Comparison of ENCODE assay signal across 17 mouse cellular contexts in the genomic region with DNA sequence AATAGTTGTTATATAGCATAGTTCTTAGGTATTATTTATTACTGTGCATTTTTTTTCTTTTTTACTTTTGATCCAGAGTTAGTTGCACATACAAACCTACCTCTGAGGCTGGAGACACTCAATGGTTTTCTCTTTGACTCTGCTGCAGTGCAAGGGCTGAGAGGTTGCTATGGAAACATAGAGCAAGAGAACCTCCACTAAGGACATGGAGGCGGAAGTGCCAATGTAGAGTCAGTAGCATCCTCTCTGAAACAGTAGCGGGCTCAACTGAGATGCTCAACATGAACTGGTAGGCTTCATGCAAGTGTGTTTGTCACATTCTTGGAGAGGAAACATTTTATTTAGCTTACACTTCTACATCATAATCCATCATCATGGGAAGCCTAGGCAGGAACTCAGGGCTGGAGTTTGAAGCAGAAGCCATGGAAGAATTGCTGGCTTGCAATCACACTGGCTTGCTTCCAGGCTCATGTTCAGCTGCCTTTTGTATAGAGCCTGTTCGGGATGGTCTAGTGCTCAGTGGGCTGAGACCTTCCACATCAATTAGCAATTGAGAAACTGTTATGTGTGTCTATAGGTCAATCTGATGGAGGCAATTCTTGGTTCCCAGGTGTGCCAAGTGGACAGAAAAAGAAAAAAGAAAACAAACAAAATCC.
A peak's percentile ranks its signal among the peaks of the same experiment; 100 is the strongest.
DNase-seq lines count a peak whose midpoint lies in the region; ATAC-seq lines count a peak whose summit lies in the region.
"Had no signal": no experiment of that assay in that cellular context is flagged by ENCODE, and none has a peak within 500 bp of the region (broad histone marks: within the 10 kb centered on the region; RNA-seq: fewer than 3 reads in every experiment).

No protein-coding gene starts in this region.

- no peak overlapping the region for H3K9ac ChIP-seq in hindbrain, embryonic 14.5 days
- no peak overlapping the region for H3K9ac ChIP-seq in hindbrain, embryonic 12.5 days
- no peak overlapping the region for H3K9ac ChIP-seq in midbrain, embryonic 16.5 days (ENCODE audit: low read depth, low read length)
- H3K9ac ChIP-seq in midbrain, embryonic 13.5 days (replicated peaks): no peak overlapping the region
- H3K9ac ChIP-seq: liver, embryonic 13.5 days had no signal

- H3K27me3 ChIP-seq in hindbrain, embryonic 14.5 days (ENCODE audit: control insufficient read depth, insufficient read depth, low read length): no peaks in the 10 kb centered on the region
- H3K27me3 ChIP-seq in hindbrain, embryonic 12.5 days: no peaks in the 10 kb centered on the region
- H3K27me3 ChIP-seq in midbrain, embryonic 16.5 days (ENCODE audit: control insufficient read depth, insufficient read depth, low read depth, low read length): no peaks in the 10 kb centered on the region
- H3K27me3 ChIP-seq in midbrain, embryonic 13.5 days: no peaks in the 10 kb centered on the region
- H3K27me3 ChIP-seq: liver, embryonic 13.5 days had no signal

- H3K4me2 ChIP-seq in hindbrain, embryonic 14.5 days (replicated peaks): no peak overlapping the region
- no peak overlapping the region for H3K4me2 ChIP-seq in hindbrain, embryonic 12.5 days (replicated peaks)
- H3K4me2 ChIP-seq in midbrain, embryonic 16.5 days (ENCODE audit: low read length): no peak overlapping the region
- no peak overlapping the region for H3K4me2 ChIP-seq in midbrain, embryonic 13.5 days (replicated peaks)
- H3K4me2 ChIP-seq: liver, embryonic 13.5 days had no signal

- ATAC-seq in hindbrain, embryonic 14.5 days (ENCODE audit: low FRiP score): 0 out of 2 replicates have a peak, but pooled peaks have one; percentile 55
- no peak for ATAC-seq in hindbrain, embryonic 12.5 days (ENCODE audit: low FRiP score)
- peak; percentile 85 for ATAC-seq in midbrain, embryonic 16.5 days
- no peak for ATAC-seq in midbrain, embryonic 13.5 days
- no peak for ATAC-seq in CD4-positive, CD25-positive, alpha-beta regulatory T cell, adult 4 months
- ATAC-seq: intestine, postnatal 0 days had no signal

- H3K27ac ChIP-seq in hindbrain, embryonic 14.5 days: no peak overlapping the region
- H3K27ac ChIP-seq in hindbrain, embryonic 12.5 days: no peak overlapping the region
- H3K27ac ChIP-seq in midbrain, embryonic 16.5 days (ENCODE audit: low read length): no peak overlapping the region
- no peak overlapping the region for H3K27ac ChIP-seq in midbrain, embryonic 13.5 days
- H3K27ac ChIP-seq: limb, embryonic 10.5 days; liver, embryonic 13.5 days had no signal

- no peaks in the 10 kb centered on the region for H3K4me1 ChIP-seq in hindbrain, embryonic 14.5 days (replicated peaks; ENCODE audit: control insufficient read depth, insufficient read depth, low read length)
- H3K4me1 ChIP-seq in hindbrain, embryonic 12.5 days: no peaks in the 10 kb centered on the region
- no peaks in the 10 kb centered on the region for H3K4me1 ChIP-seq in midbrain, embryonic 16.5 days (ENCODE audit: control insufficient read depth, insufficient read depth, low read length)
- H3K4me1 ChIP-seq in midbrain, embryonic 13.5 days (replicated peaks): no peaks in the 10 kb centered on the region
- H3K4me1 ChIP-seq: limb, embryonic 10.5 days; liver, embryonic 13.5 days had no signal

- 63% methylated on average over 3 of the region's 3 CpGs for WGBS in hindbrain, embryonic 14.5 days
- 72% methylated on average over 3 of the region's 3 CpGs for WGBS in hindbrain, embryonic 12.5 days
- 68% methylated on average over 3 of the region's 3 CpGs for WGBS in midbrain, embryonic 16.5 days
- WGBS in midbrain, embryonic 13.5 days: 73% methylated on average over 3 of the region's 3 CpGs

- no peak for DNase-seq in hindbrain, embryonic 14.5 days (ENCODE audit: low spot score)
- DNase-seq in left cerebral cortex, adult 11 months (ENCODE audit: low spot score): peak; percentile 15
- peak; percentile 4 for DNase-seq in right cerebral cortex, postnatal 14 days
- DNase-seq in adrenal gland, postnatal 4 days (ENCODE audit: low spot score in 2 of 2): no peak
- DNase-seq: adrenal gland, postnatal 36 days; cerebellum, adult 11-12 months; heart, adult 18-20 months; kidney, postnatal 25 days; liver, embryonic 13.5 days; lung, postnatal 36 days had no signal

- H3K36me3 ChIP-seq in hindbrain, embryonic 14.5 days (replicated peaks; ENCODE audit: control insufficient read depth, insufficient read depth): no peaks in the 10 kb centered on the region
- H3K36me3 ChIP-seq in hindbrain, embryonic 12.5 days: no peaks in the 10 kb centered on the region
- H3K36me3 ChIP-seq in midbrain, embryonic 16.5 days (ENCODE audit: control insufficient read depth, insufficient read depth, low read length): no peaks in the 10 kb centered on the region
- H3K36me3 ChIP-seq in midbrain, embryonic 13.5 days: no peaks in the 10 kb centered on the region
- H3K36me3 ChIP-seq: G1E; limb, embryonic 10.5 days; liver, embryonic 13.5 days had no signal

- no peak overlapping the region for H3K4me3 ChIP-seq in hindbrain, embryonic 14.5 days (replicated peaks; ENCODE audit: low read length)
- no peak overlapping the region for H3K4me3 ChIP-seq in hindbrain, embryonic 12.5 days
- H3K4me3 ChIP-seq in midbrain, embryonic 16.5 days (ENCODE audit: low read depth, low read length): no peak overlapping the region
- no peak overlapping the region for H3K4me3 ChIP-seq in midbrain, embryonic 13.5 days (replicated peaks)
- H3K4me3 ChIP-seq: limb, embryonic 10.5 days; liver, embryonic 13.5 days had no signal

- no peaks in the 10 kb centered on the region for H3K9me3 ChIP-seq in hindbrain, embryonic 14.5 days (ENCODE audit: control insufficient read depth, low read length)
- no peaks in the 10 kb centered on the region for H3K9me3 ChIP-seq in hindbrain, embryonic 12.5 days (replicated peaks)
- no peaks in the 10 kb centered on the region for H3K9me3 ChIP-seq in midbrain, embryonic 16.5 days (replicated peaks; ENCODE audit: control insufficient read depth, low read length, poor library complexity, severe bottlenecking)
- H3K9me3 ChIP-seq in midbrain, embryonic 13.5 days: no peaks in the 10 kb centered on the region
- H3K9me3 ChIP-seq: G1E; limb, embryonic 10.5 days; liver, embryonic 13.5 days had no signal

Comparison
In these comparisons a context has a peak if more than half of its experiments do, and no peak if none do; other contexts are left out.
1. ATAC-seq: peak in hindbrain, embryonic 14.5 days (single experiment) and midbrain, embryonic 16.5 days (single experiment); none in hindbrain, embryonic 12.5 days (single experiment), midbrain, embryonic 13.5 days (single experiment) and CD4-positive, CD25-positive, alpha-beta regulatory T cell, adult 4 months (single experiment).
2. DNase-seq: peak in left cerebral cortex, adult 11 months (single experiment) and right cerebral cortex, postnatal 14 days (single experiment); none in hindbrain, embryonic 14.5 days (single experiment) and adrenal gland, postnatal 4 days (0 of 2).